Mouse (Mus musculus): Measurements from ENCODE around the gene Rnasel. TPM values are rescaled to one million over a fixed set of nuclear protein-coding genes. Genes with fewer than 3 reads are reported as not detected.

Rnasel gene
- polyA plus RNA-seq (2016; fragmentation: Nextera tagmentation; extraction: Ambion mirVana), result 10.1 and 20.3 TPM in 2 replicates

DNA sequence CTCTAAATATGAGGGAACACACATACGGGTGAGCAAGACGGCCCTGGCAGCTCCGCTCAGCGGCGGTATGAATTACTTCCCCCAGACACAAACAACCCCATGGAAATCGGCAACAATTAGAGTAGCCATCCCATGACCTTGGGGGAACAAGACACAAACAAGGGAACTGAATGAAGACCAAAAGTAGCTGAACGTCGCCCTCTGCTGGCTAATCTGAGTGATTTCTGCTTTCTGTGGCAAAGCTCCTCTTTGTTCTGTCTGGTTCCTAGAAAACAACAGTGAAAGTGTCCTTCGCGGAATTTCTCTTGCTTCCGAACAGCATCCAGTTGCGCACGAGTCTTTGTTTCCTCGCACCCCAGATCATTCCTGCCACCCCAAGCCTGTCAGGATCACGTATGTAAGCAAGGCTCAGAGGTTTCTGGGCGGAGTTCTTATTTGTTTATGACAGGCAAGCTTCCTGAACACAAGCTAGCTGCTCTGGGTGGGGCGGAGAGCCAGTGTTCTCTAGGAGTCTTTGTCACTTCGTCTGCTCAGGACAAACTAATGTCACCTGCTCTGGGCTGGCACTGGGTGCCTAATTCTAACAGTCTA lies at the start of gene Rnasel:
Rnasel (plus strand) TSS at position 216 of the 591 bp plus-strand sequence.
- H3K4me3 ChIP-seq, result peak within 1 kb of the TSS; percentile 52
- 8% methylated on average over 18 of the region's 18 CpGs for WGBS
- peaks cover 7% of the 10 kb centered on the region for H3K36me3 ChIP-seq
- peak within 1 kb of the TSS; percentile 92 for H3K27ac ChIP-seq (replicated peaks)
- H3K4me1 ChIP-seq, result peaks cover 41% of the 10 kb centered on the region
- no peaks in the 10 kb centered on the region for H3K9me3 ChIP-seq (replicated peaks)
- DNase-seq (ENCODE audit: low spot score), result peak; percentile 83
- 0 out of 2 replicates have a peak, but pooled peaks cover 9% of the 10 kb centered on the region for H3K27me3 ChIP-seq (ENCODE audit: low read depth, poor library complexity, severe bottlenecking)

DNA sequence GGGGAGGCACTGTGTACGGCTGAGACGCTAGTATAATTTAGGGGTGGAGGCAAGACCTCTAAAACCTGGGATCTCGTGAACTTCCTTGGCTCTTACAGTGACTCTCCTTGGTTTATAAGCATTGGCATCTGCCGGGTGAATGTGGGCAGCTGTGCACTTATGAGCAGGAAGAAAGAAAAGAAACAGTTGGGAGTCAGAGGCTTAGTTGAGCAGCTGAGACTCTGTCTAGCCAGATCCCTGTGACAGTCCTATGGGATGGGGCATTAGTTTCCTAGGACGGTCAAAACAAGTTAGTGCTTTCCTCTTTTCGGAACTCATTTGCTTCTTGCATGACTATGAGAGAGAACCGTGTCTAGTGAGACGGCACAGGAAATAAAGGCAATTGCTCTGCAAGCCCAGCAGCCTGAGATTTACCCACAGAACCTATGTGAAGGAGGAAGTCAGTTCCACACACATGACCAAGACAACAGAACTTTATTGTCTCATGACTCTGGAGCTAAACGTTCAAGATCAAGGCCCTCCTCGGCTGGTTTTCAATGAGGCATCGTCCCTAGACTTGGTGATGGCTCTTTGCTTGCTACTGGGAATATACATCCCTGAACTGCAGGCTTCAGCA lies 48.7 kb upstream of the Rnasel start:
- H3K27ac ChIP-seq (replicated peaks), result peak overlapping the region; percentile 38; the same call in 1 of the 2 replicates

DNA sequence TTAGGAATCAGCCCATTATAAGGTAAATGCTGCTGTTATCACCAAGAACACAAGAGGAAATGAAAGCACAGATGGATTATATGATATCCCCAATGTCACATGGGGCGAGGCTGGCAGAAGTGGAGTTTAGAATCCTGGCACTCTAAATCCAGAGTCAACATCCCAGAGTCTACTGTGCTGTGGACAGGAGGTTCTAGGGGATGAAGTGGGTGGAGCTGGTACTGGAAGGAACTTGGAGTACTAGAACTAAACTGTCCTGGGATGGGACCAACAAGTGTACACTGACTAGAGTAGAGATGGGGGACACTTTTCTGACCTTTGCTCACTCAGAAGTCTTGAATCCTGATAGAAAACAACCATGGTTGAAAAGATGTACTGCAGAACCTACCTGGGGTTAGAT lies 47.8 kb upstream of the Rnasel start:
- Histone ChIP-seq H3K27ac (replicated peaks) (peak overlapping the region; percentile 90; the same call in 1 of the 2 replicates), H3K36me3 (no peaks in the 10 kb centered on the region), H3K9me3 (replicated peaks) (no peaks in the 10 kb centered on the region), H3K4me1 (peaks cover 70% of the 10 kb centered on the region), H3K27me3 (ENCODE audit: low read depth, poor library complexity, severe bottlenecking) (no peaks in the 10 kb centered on the region; the same call in 1 of the 2 replicates), H3K4me3 (no peak overlapping the region)
- 83% methylated on average over 1 of the region's 1 CpGs for WGBS
- DNase-seq (ENCODE audit: low spot score), result no peak

More for the DNA sequence above, 48.7 kb upstream of the Rnasel start:
- Histone ChIP-seq H3K4me1 (peaks cover 70% of the 10 kb centered on the region), H3K9me3 (replicated peaks) (no peaks in the 10 kb centered on the region), H3K27me3 (ENCODE audit: low read depth, poor library complexity, severe bottlenecking) (no peaks in the 10 kb centered on the region; the same call in 1 of the 2 replicates), H3K4me3 (no peak overlapping the region), H3K36me3 (no peaks in the 10 kb centered on the region)
- WGBS, result 90% methylated on average over 11 of the region's 11 CpGs
- no peak for DNase-seq (ENCODE audit: low spot score)

DNA sequence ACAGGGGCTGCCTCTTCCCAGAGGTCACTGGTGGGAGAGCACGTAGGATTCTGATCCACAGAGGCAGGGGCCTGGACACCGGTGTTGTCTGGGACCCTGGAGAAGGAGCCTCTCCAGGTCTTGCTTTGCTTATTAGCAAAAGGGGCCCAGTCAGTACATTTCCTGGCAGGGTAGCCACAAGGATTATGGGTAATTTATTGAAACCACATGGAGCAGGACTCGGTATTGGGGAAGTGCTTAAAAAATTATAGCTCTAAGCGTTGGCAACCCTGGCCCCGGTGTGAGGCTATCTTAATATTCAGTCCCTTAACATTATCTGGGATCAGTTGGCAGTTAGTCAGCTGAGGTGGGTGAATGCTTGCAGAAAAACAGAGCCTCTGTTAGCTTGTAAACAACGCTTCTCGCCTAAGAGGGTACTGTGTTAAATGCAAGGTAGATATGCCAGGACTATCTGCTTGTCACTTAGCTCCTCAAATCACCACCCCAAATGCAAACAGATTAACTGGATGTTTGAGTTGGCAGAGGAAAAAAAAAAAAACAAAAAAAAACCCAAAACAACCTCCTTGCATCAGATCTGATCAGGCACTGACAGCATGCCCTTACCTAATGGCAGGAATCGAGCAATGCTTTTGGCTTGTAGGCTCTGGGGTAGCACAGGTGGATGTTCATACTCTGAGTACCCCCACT lies 46.9 kb upstream of the Rnasel start:
- Histone ChIP-seq H3K9me3 (replicated peaks) (no peaks in the 10 kb centered on the region), H3K27me3 (ENCODE audit: low read depth, poor library complexity, severe bottlenecking) (no peaks in the 10 kb centered on the region; the same call in 1 of the 2 replicates), H3K36me3 (no peaks in the 10 kb centered on the region), H3K4me1 (peaks cover 69% of the 10 kb centered on the region), H3K4me3 (no peak overlapping the region), H3K27ac (replicated peaks) (peak overlapping the region; percentile 90)
- WGBS, result 82% methylated on average over 8 of the region's 8 CpGs
- DNase-seq (ENCODE audit: low spot score), result no peak

DNA sequence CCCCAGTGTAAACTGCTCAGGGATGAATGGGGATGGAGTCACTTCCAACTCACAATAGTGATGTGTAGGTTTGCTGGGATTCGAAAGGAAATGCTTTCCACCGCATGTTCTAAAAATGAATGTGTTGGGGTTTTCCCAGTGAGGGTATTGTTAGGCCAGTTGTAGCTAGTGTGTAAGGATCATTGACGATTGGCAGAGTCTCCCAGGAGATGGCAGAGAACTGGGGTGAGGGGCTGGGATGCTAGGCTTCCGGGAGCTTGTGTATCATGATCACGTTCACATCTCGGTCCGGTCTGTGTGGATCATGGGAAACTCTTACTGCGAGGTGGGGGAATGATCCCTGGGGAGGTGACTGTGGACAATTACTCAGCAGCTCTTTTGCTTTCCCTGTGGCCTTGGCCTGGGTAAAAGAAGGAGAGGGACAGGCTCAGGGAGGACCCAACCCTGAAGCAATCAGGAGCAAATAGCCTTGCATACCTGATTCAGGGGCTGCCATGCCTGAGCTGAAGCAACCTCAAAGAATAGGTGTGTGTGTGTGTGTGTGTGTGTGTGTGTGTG lies 46.3 kb upstream of the Rnasel start:
- Histone ChIP-seq H3K4me3 (peak overlapping the region; percentile 9; the same call in 1 of the 2 replicates), H3K27me3 (ENCODE audit: low read depth, poor library complexity, severe bottlenecking) (no peaks in the 10 kb centered on the region; the same call in 1 of the 2 replicates), H3K4me1 (peaks cover 62% of the 10 kb centered on the region), H3K9me3 (replicated peaks) (no peaks in the 10 kb centered on the region), H3K36me3 (no peaks in the 10 kb centered on the region), H3K27ac (replicated peaks) (peak overlapping the region; percentile 90)
- DNase-seq (ENCODE audit: low spot score), result no peak
- 53% methylated on average over 8 of the region's 8 CpGs for WGBS

DNA sequence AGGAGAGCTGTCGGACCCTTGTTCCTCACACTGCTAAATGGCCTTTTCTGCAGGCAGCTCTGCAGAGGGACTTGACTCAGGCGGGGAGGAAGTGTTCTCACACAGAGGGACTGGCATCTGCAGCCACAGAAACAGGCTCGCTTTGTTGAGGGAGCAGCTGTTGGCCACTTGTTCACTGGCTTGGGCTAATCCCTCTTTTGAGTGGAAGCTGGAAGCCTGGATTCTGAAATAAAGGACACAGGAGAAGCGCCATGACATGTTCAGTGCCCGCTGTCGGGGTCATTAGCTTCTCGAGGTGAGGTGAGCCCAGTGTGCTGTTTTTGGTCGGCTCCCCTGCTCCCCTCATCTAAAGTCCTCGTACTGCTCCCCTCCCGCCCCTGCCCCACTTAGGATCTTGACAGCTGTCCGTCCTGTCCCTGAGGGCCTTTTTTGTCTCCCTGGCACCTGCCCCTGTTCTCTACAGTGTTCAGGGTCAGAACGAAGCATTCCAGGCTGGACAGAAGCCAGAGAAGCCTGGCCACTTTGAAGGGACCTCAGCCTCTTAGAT lies 45.7 kb upstream of the Rnasel start:
- Histone ChIP-seq H3K27ac (replicated peaks) (peak overlapping the region; percentile 90), H3K4me3 (peak overlapping the region; percentile 9), H3K9me3 (replicated peaks) (no peaks in the 10 kb centered on the region), H3K36me3 (no peaks in the 10 kb centered on the region), H3K27me3 (ENCODE audit: low read depth, poor library complexity, severe bottlenecking) (no peaks in the 10 kb centered on the region; the same call in 1 of the 2 replicates), H3K4me1 (peaks cover 58% of the 10 kb centered on the region)
- peak; percentile 83 for DNase-seq (ENCODE audit: low spot score)
- 2% methylated on average over 12 of the region's 12 CpGs for WGBS

DNA sequence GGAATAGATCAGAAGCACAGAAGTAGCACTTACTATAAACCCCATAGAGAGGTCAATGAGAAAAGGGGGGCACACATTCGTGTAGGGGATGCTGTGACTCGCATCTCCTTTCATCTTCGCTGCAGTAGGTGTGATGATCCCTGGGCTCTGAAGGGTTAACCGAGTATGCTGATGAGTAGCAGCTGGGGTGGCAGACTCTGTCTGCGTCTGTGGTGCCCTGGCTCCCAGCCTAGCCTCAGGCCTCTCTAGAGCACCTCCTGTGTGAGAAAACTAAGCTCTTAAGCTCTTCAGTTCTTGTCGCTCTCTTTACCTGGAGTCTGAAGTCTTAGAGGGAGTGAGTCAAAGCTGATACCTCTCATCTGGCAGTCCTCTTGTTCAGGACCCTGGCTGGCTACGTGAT lies 45.1 kb upstream of the Rnasel start:
- Histone ChIP-seq H3K27me3 (ENCODE audit: low read depth, poor library complexity, severe bottlenecking) (no peaks in the 10 kb centered on the region; the same call in 1 of the 2 replicates), H3K4me3 (peak overlapping the region; percentile 9; the same call in 1 of the 2 replicates), H3K9me3 (replicated peaks) (no peaks in the 10 kb centered on the region), H3K27ac (replicated peaks) (peak overlapping the region; percentile 90), H3K36me3 (no peaks in the 10 kb centered on the region), H3K4me1 (peaks cover 51% of the 10 kb centered on the region)
- 11% methylated on average over 7 of the region's 7 CpGs for WGBS
- peak; percentile 32 for DNase-seq (ENCODE audit: low spot score)

DNA sequence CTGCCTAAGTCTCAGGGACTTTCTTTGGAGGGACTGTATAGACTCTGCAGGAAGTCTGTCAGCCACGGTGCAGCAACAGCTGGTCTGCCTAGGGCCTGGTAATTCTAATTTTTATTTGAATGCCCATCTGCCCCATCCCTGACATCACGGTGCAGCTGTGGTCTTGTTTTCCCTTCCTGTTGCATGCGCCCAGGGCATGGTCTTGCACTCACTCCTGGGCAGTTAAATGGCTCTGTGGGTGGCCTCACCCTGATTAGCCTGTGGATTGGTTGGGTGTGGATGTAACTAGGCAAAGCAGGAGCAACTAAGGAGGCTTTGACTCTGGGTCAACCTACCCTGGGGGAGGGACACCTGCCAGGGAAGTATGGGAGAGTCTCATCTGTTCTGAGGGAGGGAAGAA lies 44.2 kb upstream of the Rnasel start:
- H3K27ac ChIP-seq (replicated peaks), result peak overlapping the region; percentile 90
- H3K36me3 ChIP-seq, result no peaks in the 10 kb centered on the region
- peak; percentile 30 for DNase-seq (ENCODE audit: low spot score)
- H3K9me3 ChIP-seq (replicated peaks), result no peaks in the 10 kb centered on the region
- H3K27me3 ChIP-seq (ENCODE audit: low read depth, poor library complexity, severe bottlenecking), result no peaks in the 10 kb centered on the region; the same call in 1 of the 2 replicates
- 18% methylated on average over 3 of the region's 3 CpGs for whole genome bisulfite sequencing
- peaks cover 51% of the 10 kb centered on the region for H3K4me1 ChIP-seq
- no peak overlapping the region for H3K4me3 ChIP-seq

DNA sequence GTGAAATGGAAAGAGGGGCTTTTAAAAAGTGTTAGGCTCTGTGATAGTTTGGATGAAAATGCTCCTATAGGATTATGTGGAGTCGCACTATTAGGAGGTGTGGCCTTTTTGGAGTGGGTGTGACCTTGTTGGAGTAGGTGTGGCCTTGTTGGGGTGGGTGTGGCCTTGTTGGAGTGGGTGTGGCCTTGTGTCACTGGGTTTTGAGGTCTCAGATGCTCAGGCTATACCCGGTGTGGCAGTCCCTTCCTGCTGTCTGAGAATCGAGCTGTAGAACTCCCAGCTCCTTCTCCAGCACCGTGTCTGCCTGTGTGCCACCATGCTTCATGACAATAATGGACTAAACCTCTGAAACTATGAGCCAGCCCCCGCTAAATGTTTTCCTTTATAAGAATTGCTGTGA lies 40.6 kb upstream of the Rnasel start:
- Histone ChIP-seq H3K27ac (replicated peaks) (no peak overlapping the region), H3K4me3 (no peak overlapping the region), H3K9me3 (replicated peaks) (no peaks in the 10 kb centered on the region), H3K36me3 (no peaks in the 10 kb centered on the region), H3K4me1 (peaks cover 31% of the 10 kb centered on the region), H3K27me3 (ENCODE audit: low read depth, poor library complexity, severe bottlenecking) (no peaks in the 10 kb centered on the region)
- no peak for DNase-seq (ENCODE audit: low spot score)
- 92% methylated on average over 5 of the region's 5 CpGs for WGBS

DNA sequence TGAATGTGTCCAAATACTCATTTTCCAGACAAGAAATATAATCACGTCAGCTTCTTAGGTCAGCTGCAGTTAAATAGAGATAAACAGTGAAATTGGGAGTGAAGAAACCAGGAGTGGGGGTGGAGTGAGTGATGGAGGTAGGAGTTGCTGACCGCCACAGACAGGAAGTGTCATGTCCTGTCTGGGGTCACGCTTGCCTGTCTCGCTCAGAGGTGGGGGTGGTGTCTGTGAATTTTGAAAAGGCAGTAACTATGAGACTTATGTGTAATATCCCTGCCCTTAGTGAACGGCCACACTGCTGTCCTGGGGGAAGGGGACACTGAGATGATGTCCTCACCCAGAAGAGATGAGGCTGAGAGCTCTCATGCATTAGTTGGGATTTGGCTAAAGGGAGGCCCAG lies 39.8 kb upstream of the Rnasel start:
- Histone ChIP-seq H3K27ac (replicated peaks) (no peak overlapping the region), H3K27me3 (ENCODE audit: low read depth, poor library complexity, severe bottlenecking) (no peaks in the 10 kb centered on the region), H3K36me3 (no peaks in the 10 kb centered on the region), H3K4me1 (peaks cover 23% of the 10 kb centered on the region), H3K4me3 (no peak overlapping the region), H3K9me3 (replicated peaks) (no peaks in the 10 kb centered on the region)
- no peak for DNase-seq (ENCODE audit: low spot score)
- 83% methylated on average over 5 of the region's 5 CpGs for WGBS

DNA sequence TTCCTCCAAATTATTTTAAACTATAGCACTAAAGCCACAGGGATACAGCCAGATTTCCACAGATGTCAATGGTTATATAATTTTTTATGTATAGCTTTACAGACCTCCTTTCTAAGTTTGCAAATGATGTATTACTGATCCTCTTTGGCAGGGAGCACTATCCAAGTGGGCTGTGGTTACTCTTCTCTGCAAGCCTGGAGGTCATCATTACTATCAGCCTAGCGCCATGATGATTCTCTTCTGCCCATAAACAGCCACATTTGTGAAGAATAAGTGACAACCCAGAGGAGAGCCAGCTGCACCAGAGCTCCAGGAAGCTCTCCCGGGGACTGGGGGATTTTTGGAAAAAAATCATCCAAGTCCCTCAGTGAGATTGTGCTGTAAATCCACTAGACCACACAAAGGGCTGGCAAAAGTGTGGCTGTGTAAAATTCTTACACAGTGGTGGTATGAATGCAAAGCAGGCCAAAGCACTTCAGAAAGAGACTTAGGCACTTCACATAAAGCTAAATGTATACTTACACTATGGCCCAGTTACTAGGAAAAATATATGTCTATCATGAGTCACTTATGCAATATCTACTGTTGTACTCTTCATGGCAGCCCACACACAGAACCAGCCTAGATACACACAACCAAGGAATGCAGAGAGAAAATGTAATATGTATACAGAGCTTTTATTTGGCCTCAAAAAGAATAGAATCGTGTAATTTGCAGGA lies 37.5 kb upstream of the Rnasel start:
- H3K9me3 ChIP-seq (replicated peaks), result no peaks in the 10 kb centered on the region
- no peaks in the 10 kb centered on the region for H3K36me3 ChIP-seq
- peaks cover 12% of the 10 kb centered on the region for H3K4me1 ChIP-seq
- no peak overlapping the region for H3K27ac ChIP-seq (replicated peaks)
- no peak for DNase-seq (ENCODE audit: low spot score)
- WGBS, result 83% methylated on average over 3 of the region's 3 CpGs
- H3K4me3 ChIP-seq, result no peak overlapping the region
- no peaks in the 10 kb centered on the region for H3K27me3 ChIP-seq (ENCODE audit: low read depth, poor library complexity, severe bottlenecking)

DNA sequence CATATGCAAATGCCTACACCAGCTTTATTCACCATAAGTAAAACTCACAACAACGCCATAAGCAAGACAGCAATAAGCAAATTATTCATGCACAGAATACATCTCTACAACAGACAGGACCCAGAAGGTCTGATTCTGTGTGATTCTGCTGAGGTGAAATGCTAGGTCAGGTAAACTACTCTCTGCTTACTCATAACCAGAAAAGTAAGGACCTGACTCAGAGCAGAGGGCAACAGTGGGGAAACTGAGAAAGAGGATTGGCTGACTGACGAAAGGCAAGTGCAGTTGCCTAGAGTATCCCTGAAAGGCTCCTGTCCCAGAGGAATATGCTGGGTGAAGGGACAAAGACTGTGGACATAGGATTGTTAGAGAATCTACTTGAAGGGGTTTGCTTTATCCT lies 36.6 kb upstream of the Rnasel start:
- 93% methylated on average over 2 of the region's 2 CpGs for WGBS
- DNase-seq (ENCODE audit: low spot score), result no peak

More for the DNA sequence above, 36.6 kb upstream of the Rnasel start:
- no peaks in the 10 kb centered on the region for H3K9me3 ChIP-seq (replicated peaks)
- H3K27ac ChIP-seq (replicated peaks), result no peak overlapping the region
- peaks cover 12% of the 10 kb centered on the region for H3K4me1 ChIP-seq
- no peaks in the 10 kb centered on the region for H3K27me3 ChIP-seq (ENCODE audit: low read depth, poor library complexity, severe bottlenecking)
- H3K4me3 ChIP-seq, result no peak overlapping the region
- no peaks in the 10 kb centered on the region for H3K36me3 ChIP-seq
